Mouse (Mus musculus) lung, adult 2 months (tissue): ENCODE measurements at regions not wholly inside any gene's neighbourhood (a gene's known extent, or its start where the extent isn't known, plus 50 kb on each side); places are given as distances from the start of the nearest gene placed in this dataset.

Source experiments
- CTCF ChIP-seq: fragments of 200-500 bp; IDR thresholded peaks from 2 replicates; pipeline ENCODE4 v1.5.1; 2011; ENCODE audit warnings: mild to moderate bottlenecking, low read length, control low read depth; ENCODE audit not compliant: insufficient read depth
- POLR2A ChIP-seq: fragments of 200-500 bp; IDR thresholded peaks from 2 replicates; pipeline ENCODE4 v1.6.1; 2011; ENCODE audit warnings: low read depth, mild to moderate bottlenecking, control low read depth, low read length, borderline replicate concordance; ENCODE audit errors: extremely low read depth

- TF ChIP-seq CTCF: no peak
- no peak for TF ChIP-seq POLR2A
Observed at GRCm38 (mm10) chr9:48059549-48060165, 102.2 kb upstream of the Nxpe4 start.
